Mouse (Mus musculus) heart, embryonic 15.5 days (tissue): ENCODE measurements around the gene Tgfbr3. TPM values are rescaled to one million over a fixed set of nuclear protein-coding genes. Genes with fewer than 3 reads are reported as not detected.

Experiments used
- ATAC-seq: fragments of 200-750 bp; cut with Nextera tagmentation; replicated peaks from 2 replicates; pipeline ENCODE4 v1.8.0; 2017; ENCODE audit warnings: low read depth, moderate TSS enrichment; ENCODE audit not compliant: insufficient number of reproducible peaks, insufficient read depth, low FRiP score
- H3K27ac ChIP-seq: fragments of 300-500 bp; sonication (generic); 2 replicates; pipeline ENCODE4 v1.5.1; 2015; ENCODE audit warnings: mild to moderate bottlenecking, inconsistent platforms
- H3K27me3 ChIP-seq: fragments of 300-500 bp; sonication (generic); 2 replicates; pipeline ENCODE4 v1.6.1; 2015; ENCODE audit warnings: inconsistent platforms
- H3K36me3 ChIP-seq: fragments of 300-500 bp; sonication (generic); 2 replicates; pipeline ENCODE4 v1.6.1; 2015; ENCODE audit warnings: mild to moderate bottlenecking, inconsistent platforms
- H3K4me1 ChIP-seq: fragments of 300-500 bp; sonication (generic); replicated peaks from 2 replicates; pipeline ENCODE4 v1.6.1; 2015; ENCODE audit warnings: inconsistent platforms
- H3K4me2 ChIP-seq: fragments of 300-500 bp; sonication (generic); 2 replicates; pipeline ENCODE4 v1.6.1; 2015; ENCODE audit warnings: inconsistent platforms, mild to moderate bottlenecking, moderate library complexity
- H3K4me3 ChIP-seq: fragments of 300-500 bp; sonication (generic); 2 replicates; pipeline ENCODE4 v1.5.1; 2015; ENCODE audit warnings: mild to moderate bottlenecking, inconsistent platforms
- H3K9ac ChIP-seq: fragments of 300-500 bp; sonication (generic); 2 replicates; pipeline ENCODE4 v1.6.1; 2015; ENCODE audit warnings: mild to moderate bottlenecking, inconsistent platforms
- H3K9me3 ChIP-seq: fragments of 300-500 bp; sonication (generic); replicated peaks from 2 replicates; pipeline ENCODE4 v1.6.1; 2016; ENCODE audit warnings: inconsistent platforms
- whole genome bisulfite sequencing: fragments of 180-500 bp; shearing (Covaris S2); methylation state at CpG from one replicate; pipeline ENCODE4 v1.1.7; 2015; ENCODE audit warnings: mixed read lengths; 5-methylcytosine and 5-hydroxymethylcytosine counted together
- polyA plus RNA-seq: library from polyadenylated mRNA; unstranded; fragments of >200 nt; fragmentation: Nextera tagmentation; extraction: Ambion mirVana; gene quantifications from 2 replicates; pipeline ENCODE4 v1.2.1, GENCODE M21; 2015

Tgfbr3 gene
- polyA plus RNA-seq, 1 experiment from 2014 or later, result 16.8 TPM

DNA sequence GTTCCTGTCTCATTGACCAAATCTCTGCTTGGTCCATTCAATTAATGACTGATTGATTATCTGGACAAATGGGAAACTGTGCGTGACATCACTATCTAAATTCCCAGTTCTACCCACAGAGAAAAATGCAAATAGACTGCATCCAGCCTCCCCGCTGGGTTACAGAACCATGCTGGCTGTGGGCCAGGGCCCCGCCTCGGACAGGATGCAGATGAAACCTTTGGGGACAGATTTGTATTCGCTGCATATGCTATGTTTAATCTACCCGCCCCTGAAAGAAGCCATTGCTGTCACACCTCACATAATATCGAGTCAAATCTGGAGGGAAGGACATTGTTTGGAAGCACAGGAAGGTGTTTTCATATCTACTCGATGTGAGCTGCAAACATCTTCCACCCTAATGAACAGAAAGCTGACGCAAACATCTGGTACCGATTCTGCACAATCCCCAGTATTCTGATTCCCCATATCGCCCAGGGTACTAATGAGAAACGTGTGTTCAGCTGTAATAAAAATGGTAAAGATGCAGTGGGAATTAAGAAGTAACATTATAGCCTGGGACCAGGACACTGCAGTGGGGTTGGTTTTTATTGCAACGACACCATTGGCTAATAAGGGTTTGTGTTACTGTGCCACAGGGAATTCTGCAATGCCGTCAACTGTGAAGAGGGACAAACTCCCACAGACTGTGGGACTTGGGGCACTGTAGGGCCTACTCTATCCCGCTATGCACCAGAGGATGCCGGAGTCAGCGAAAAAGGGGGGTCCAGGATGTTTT, 67.3 kb downstream of the Tgfbr3 start:
- H3K4me2 ChIP-seq, result no peak overlapping the region
- 0 out of 2 replicates have a peak, but pooled peaks have one; percentile 24 for ATAC-seq
- WGBS, result 61% methylated on average over 17 of the region's 17 CpGs
- no peaks in the 10 kb centered on the region for H3K27me3 ChIP-seq
- H3K36me3 ChIP-seq, result no peaks in the 10 kb centered on the region
- no peaks in the 10 kb centered on the region for H3K9me3 ChIP-seq
- peaks cover 46% of the 10 kb centered on the region for H3K4me1 ChIP-seq
- H3K4me3 ChIP-seq, result no peak overlapping the region
- no peak overlapping the region for H3K9ac ChIP-seq
- peak overlapping the region; percentile 3; the same call in 1 of the 2 replicates for H3K27ac ChIP-seq

DNA sequence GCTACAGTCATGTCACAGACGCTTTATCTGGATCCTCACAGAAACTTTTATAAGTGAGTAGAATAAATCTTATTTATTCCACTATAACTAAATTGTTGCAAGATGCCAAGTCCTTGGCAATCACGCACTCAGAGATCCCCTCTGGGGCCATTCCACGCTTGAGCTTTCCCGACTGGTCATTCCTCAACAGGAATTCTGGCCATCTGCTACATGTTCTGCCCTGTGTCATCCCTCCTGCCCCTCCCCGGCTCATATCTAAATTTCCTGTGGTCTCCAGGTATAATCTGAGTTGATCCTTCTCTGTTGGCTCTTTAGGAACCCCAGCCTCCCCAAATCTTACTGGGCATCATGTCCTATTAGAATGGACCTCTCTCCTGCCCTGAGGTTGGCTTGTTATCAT, 68.5 kb downstream of the Tgfbr3 start:
- Histone ChIP-seq H3K27ac (no peak overlapping the region), H3K36me3 (no peaks in the 10 kb centered on the region), H3K4me2 (no peak overlapping the region), H3K27me3 (no peaks in the 10 kb centered on the region), H3K9ac (no peak overlapping the region), H3K9me3 (no peaks in the 10 kb centered on the region), H3K4me3 (no peak overlapping the region), H3K4me1 (peaks cover 55% of the 10 kb centered on the region)
- WGBS, result 64% methylated on average over 5 of the region's 5 CpGs
- no peak for ATAC-seq

DNA sequence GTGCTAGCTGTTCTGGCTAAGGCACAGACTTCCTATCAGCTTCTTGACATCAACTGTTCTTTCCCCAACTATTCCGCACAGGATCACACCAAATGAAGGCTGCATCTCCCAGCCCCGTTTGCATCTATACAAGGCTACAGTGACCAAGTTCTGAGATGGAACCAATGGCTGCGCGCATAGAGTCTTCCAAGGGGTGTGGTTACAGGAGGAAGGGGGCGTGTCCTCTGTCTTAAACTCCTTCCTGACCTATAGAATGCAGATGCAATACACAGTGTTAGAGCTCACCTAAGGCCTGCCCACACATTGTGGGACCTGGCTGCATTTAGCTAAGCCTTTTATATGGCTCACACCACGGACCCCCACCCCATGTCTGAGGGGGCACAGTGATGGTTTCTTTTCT, 69.5 kb downstream of the Tgfbr3 start:
- H3K4me3 ChIP-seq, result no peak overlapping the region
- no peak overlapping the region for H3K4me2 ChIP-seq
- no peak overlapping the region for H3K9ac ChIP-seq
- no peak for ATAC-seq
- H3K9me3 ChIP-seq, result no peaks in the 10 kb centered on the region
- no peaks in the 10 kb centered on the region for H3K27me3 ChIP-seq
- no peaks in the 10 kb centered on the region for H3K36me3 ChIP-seq
- H3K27ac ChIP-seq, result no peak overlapping the region
- H3K4me1 ChIP-seq, result peaks cover 55% of the 10 kb centered on the region
- WGBS, result 82% methylated on average over 6 of the region's 6 CpGs

DNA sequence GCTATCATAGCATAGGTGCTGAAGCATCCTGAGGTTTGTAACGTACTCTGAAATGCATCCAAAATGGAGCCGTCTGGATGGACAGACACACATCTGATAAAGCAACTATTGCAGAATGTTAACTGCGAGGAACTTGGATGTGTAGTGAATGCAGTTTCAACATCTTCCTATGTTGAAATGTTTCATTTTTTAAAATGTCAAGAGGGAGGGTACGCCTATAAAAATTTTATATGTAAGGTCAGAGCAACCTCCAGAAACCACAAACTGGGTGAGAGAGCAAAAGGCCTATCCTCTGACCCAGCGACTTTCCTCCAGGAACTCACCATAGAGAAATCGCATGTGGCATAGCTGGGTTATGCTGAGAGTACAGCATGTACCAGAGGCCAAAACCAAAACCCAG, 70.1 kb downstream of the Tgfbr3 start:
- WGBS, result 88% methylated on average over 6 of the region's 6 CpGs
- peaks cover 54% of the 10 kb centered on the region for H3K4me1 ChIP-seq
- H3K4me2 ChIP-seq, result no peak overlapping the region
- H3K4me3 ChIP-seq, result no peak overlapping the region
- H3K27me3 ChIP-seq, result no peaks in the 10 kb centered on the region
- H3K9ac ChIP-seq, result no peak overlapping the region
- no peak overlapping the region for H3K27ac ChIP-seq
- no peaks in the 10 kb centered on the region for H3K9me3 ChIP-seq
- H3K36me3 ChIP-seq, result peaks cover 5% of the 10 kb centered on the region; the same call in 1 of the 2 replicates
- no peak for ATAC-seq

- Histone ChIP-seq H3K9ac (no peak overlapping the region), H3K36me3 (peaks cover 8% of the 10 kb centered on the region; the same call in 1 of the 2 replicates), H3K9me3 (no peaks in the 10 kb centered on the region), H3K27me3 (no peaks in the 10 kb centered on the region), H3K4me3 (no peak overlapping the region), H3K4me2 (no peak overlapping the region), H3K4me1 (peaks cover 49% of the 10 kb centered on the region), H3K27ac (no peak overlapping the region)
- WGBS, result 87% methylated on average over 3 of the region's 3 CpGs
- no peak for ATAC-seq
Observed at GRCm38 (mm10) chr5:107218594-107218993, 70.8 kb downstream of the Tgfbr3 start.

GRCm38 (mm10) chr5:107217139-107217538, 72.3 kb downstream of the Tgfbr3 start:
- no peak overlapping the region for H3K4me3 ChIP-seq
- peaks cover 40% of the 10 kb centered on the region for H3K4me1 ChIP-seq
- no peaks in the 10 kb centered on the region for H3K9me3 ChIP-seq
- H3K9ac ChIP-seq, result no peak overlapping the region
- no peak for ATAC-seq
- peaks cover 8% of the 10 kb centered on the region; the same call in 1 of the 2 replicates for H3K36me3 ChIP-seq
- H3K27ac ChIP-seq, result peak overlapping the region; percentile 53
- H3K27me3 ChIP-seq, result no peaks in the 10 kb centered on the region
- H3K4me2 ChIP-seq, result no peak overlapping the region
- 43% methylated on average over 2 of the region's 2 CpGs for WGBS

- WGBS, result 76% methylated on average over 9 of the region's 9 CpGs
- Histone ChIP-seq H3K4me2 (no peak overlapping the region), H3K36me3 (peaks cover 8% of the 10 kb centered on the region; the same call in 1 of the 2 replicates), H3K9me3 (no peaks in the 10 kb centered on the region), H3K4me1 (peaks cover 25% of the 10 kb centered on the region), H3K9ac (no peak overlapping the region), H3K27me3 (no peaks in the 10 kb centered on the region), H3K27ac (no peak overlapping the region), H3K4me3 (no peak overlapping the region)
- no peak for ATAC-seq
Observed at GRCm38 (mm10) chr5:107213373-107214132, 75.9 kb downstream of the Tgfbr3 start.

GRCm38 (mm10) chr5:107211830-107212370, 77.5 kb downstream of the Tgfbr3 start:
- Histone ChIP-seq H3K9ac (no peak overlapping the region), H3K27ac (no peak overlapping the region), H3K27me3 (no peaks in the 10 kb centered on the region), H3K36me3 (peaks cover 8% of the 10 kb centered on the region; the same call in 1 of the 2 replicates), H3K4me2 (no peak overlapping the region), H3K9me3 (no peaks in the 10 kb centered on the region), H3K4me3 (no peak overlapping the region), H3K4me1 (peaks cover 11% of the 10 kb centered on the region)
- ATAC-seq, result no peak
- 84% methylated on average over 10 of the region's 10 CpGs for WGBS

- no peak overlapping the region for H3K9ac ChIP-seq
- H3K4me2 ChIP-seq, result no peak overlapping the region
- H3K9me3 ChIP-seq, result no peaks in the 10 kb centered on the region
- WGBS, result 86% methylated on average over 2 of the region's 2 CpGs
- no peak for ATAC-seq
- peaks cover 4% of the 10 kb centered on the region; the same call in 1 of the 2 replicates for H3K4me1 ChIP-seq
- H3K4me3 ChIP-seq, result no peak overlapping the region
- H3K27ac ChIP-seq, result no peak overlapping the region
- H3K27me3 ChIP-seq, result no peaks in the 10 kb centered on the region
- H3K36me3 ChIP-seq, result peaks cover 8% of the 10 kb centered on the region; the same call in 1 of the 2 replicates
Observed at GRCm38 (mm10) chr5:107210040-107210439, 79.4 kb downstream of the Tgfbr3 start.

DNA sequence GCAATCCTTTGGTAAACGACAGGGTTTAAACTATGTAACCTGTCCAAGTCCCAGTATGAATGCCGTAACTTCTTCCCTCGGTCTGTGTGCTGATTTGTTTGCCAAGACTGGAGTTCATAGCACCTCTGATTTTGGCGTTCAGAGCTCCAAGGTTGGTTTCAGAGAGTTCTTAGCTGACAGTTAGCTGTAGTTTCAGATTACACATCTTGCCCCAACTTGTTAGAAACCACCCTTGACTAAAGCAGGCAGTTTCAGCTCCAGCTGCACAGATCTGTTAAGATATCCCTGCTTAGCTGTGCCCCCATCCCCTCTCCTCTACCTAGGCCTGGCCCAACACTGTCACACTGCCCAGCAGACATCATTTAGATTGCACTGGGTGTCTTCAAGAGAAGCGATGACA, 81.5 kb downstream of the Tgfbr3 start:
- peaks cover 8% of the 10 kb centered on the region for H3K4me1 ChIP-seq
- H3K36me3 ChIP-seq, result no peaks in the 10 kb centered on the region
- no peak overlapping the region for H3K4me3 ChIP-seq
- 70% methylated on average over 5 of the region's 5 CpGs for WGBS
- H3K4me2 ChIP-seq, result no peak overlapping the region
- H3K9ac ChIP-seq, result no peak overlapping the region
- ATAC-seq, result no peak
- H3K9me3 ChIP-seq, result no peaks in the 10 kb centered on the region
- H3K27ac ChIP-seq, result 0 out of 2 replicates have a peak overlapping the region, but pooled peaks have one; percentile 12
- H3K27me3 ChIP-seq, result no peaks in the 10 kb centered on the region

GRCm38 (mm10) chr5:107204306-107204705, 85.1 kb downstream of the Tgfbr3 start:
- no peak for ATAC-seq
- Histone ChIP-seq H3K27me3 (no peaks in the 10 kb centered on the region), H3K9ac (no peak overlapping the region), H3K4me3 (no peak overlapping the region), H3K4me1 (peaks cover 35% of the 10 kb centered on the region), H3K36me3 (no peaks in the 10 kb centered on the region), H3K4me2 (no peak overlapping the region), H3K9me3 (no peaks in the 10 kb centered on the region), H3K27ac (no peak overlapping the region)
